Mouse (Mus musculus) cortical plate, adult 2 months (tissue): Measurements from ENCODE around the gene Lancl1.
A peak's percentile ranks its signal among the peaks of the same experiment; 100 is the strongest.

Source experiments
- CTCF ChIP-seq: fragments of 200-500 bp; IDR thresholded peaks from 2 replicates; pipeline ENCODE4 v1.5.1; 2011; ENCODE audit warnings: mild to moderate bottlenecking, control low read depth, low read length; ENCODE audit not compliant: insufficient read depth; ENCODE audit errors: extremely low read depth
- POLR2A ChIP-seq: fragments of 200-500 bp; IDR thresholded peaks from 2 replicates; pipeline ENCODE4 v1.6.1; 2011; ENCODE audit warnings: mild to moderate bottlenecking, low read length, control low read depth; ENCODE audit not compliant: insufficient read depth; ENCODE audit errors: extremely low read depth

DNA sequence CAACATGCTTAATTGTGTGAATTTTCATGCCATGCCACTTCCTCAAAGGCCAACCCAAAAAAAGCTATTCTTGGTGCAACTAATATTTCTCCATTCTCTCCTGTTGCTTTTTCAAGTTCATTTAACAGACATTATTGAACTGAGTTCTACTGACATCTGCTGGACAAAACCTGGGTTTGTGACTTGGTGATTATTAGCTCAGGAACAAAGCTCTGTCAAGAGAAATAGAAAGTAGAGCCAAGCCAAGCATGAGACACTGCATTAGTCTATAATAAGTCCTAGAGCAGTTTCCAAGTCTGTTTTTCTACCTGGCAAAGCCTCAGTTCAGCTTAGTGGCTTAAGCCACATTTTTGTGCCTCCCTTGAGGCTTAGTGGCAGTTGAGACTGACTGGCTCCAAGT is 45.9 kb downstream of the Lancl1 start:
- TF ChIP-seq POLR2A (no peak), CTCF (peak; percentile 21; the same call in 1 of the 2 replicates)
